Mouse (Mus musculus) urinary bladder, postnatal 4 days (tissue): ENCODE results near the gene Dtx1.

ENCODE experiments used
- DNase-seq, 2 experiments: peaks; one replicate each; pipeline ENCODE4 v3.0.0; 2021 to 2022; ENCODE audit warnings: low spot score in 2 of 2

Dtx1 gene

DNA sequence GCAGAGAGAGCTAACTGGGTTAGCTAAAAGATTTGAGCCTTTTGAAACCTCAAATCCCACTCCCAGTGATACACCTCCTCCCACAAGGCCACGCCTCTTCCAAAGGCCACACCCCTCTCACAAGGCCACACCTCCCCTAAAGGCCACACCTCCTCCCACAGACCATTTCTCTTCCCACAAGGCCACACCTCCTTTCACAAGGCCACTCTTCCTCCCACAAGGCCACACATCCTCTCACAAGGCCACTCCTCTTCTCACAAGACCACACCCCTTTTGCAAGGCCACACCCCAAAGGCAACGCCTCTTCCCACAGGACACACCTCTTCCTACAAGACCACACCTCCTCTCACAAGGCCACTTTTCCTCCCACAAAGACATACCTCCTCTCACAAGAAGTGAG is 34.2 kb downstream of the Dtx1 start:
- DNase-seq = no peak

DNA sequence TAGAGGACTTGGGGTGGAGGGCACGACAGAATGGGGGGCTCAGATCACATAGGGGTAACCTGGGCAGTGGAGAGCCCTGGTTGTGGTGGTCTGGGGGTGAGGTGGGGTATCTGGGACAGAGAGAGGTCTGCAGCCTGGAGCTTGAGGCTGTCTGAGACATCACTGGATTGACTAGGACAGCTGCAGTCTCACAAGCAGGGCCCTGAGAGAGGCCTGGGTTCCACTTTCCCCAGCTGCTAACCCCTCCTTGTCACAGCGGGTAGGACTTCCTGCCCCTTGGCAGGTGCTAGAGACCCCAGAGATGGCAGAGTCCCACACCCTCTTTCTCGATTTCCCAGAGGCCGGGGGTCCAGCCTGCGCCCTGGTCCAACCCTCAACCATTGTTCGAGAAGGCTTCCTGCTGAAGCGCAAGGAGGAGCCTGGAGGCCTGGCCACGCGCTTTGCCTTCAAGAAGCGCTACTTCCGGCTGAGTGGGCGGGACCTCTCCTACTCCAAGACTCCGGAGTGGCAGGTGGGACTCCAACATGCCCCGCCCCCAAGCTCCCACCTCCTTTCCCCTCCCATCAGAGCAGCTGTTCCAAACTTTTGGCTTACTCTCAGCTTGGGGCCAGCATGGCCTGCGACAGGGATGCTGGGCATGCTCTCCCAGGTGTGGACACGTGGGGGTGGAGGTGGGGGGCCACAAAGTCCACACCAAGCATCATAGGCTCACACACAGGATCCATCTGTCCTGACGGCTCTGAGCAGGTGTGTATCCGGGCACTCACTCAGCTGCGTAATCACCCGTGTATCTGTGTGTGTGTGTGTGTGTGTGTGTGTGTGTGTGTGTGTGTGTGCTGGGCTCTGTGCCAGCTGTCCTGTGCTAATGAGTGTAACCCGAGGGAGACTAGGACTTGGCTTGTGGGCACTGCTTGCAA is 37.2 kb downstream of the Dtx1 start:
- no peak for DNase-seq

- no peak for DNase-seq
Observed at GRCm38 (mm10) chr5:120673626-120674025, 38.1 kb downstream of the Dtx1 start.

- DNase-seq = no peak
Observed at GRCm38 (mm10) chr5:120671865-120672264, 39.9 kb downstream of the Dtx1 start.

GRCm38 (mm10) chr5:120670132-120670531 is 41.6 kb downstream of the Dtx1 start:
- no peak for DNase-seq

- no peak for DNase-seq
Observed at GRCm38 (mm10) chr5:120668761-120669160, 43.0 kb downstream of the Dtx1 start.

DNA sequence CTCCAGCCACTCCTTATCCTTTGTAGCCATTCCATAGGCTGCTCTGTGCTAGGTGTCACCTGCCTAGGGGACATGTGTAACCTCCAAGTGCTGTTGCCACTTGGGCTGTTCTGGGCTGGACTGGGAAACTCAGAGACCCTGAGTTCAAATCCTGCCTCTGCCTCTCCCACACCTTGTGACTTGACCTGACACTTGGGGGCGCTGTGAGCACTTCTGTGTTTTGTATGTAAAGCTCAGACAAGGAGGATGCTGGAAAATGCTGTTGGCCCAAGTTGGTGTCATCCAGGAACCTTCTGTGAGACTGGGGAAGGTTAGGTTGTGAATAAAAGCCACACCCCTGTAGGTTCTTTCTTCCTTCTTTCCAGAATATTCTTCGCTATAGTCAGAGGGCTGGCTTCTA is 46.8 kb downstream of the Dtx1 start:
- no peak for DNase-seq

DNA sequence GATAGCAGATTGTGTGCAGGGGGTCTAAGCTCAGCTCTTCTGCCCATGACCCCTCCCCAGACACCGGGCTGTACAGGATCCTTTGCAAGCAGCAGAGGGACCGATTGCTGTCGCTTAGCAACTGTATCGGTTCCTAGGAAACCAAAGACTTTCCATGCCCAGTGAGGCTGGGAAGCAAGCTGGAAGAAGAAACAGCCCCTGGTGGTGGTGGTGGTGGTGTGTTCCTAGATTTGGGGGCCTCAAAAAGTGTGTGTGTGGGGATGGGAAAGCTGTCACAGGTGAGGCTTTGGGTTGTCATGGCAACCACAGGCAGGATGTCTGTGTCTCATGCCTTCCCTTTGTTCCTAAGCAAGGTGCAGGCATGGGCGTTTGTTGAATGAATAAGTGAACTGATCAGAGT is 50.9 kb downstream of the Dtx1 start:
- DNase-seq = no peak

- no peak for DNase-seq
Observed at GRCm38 (mm10) chr5:120656281-120656751, 55.4 kb downstream of the Dtx1 start.

DNA sequence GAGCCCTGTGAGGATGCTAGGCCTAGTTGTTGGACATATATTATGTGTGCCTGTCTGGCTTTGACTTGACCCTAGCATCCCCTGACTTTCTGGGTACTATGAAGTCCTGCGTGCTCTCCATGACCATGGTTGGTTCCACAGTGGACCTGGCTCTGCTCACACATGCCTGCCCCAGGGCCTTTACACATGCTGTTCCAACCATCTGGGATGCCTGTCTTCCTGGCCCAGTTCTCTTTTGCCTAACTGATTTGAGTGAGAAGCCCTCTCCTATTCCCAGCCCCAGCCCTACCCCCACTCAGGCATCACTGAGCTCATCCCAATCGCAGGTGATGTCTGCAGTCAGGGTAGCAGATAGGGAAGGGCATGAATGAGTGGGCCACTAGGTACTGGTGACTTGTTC is 57.9 kb downstream of the Dtx1 start:
- DNase-seq = no peak

DNA sequence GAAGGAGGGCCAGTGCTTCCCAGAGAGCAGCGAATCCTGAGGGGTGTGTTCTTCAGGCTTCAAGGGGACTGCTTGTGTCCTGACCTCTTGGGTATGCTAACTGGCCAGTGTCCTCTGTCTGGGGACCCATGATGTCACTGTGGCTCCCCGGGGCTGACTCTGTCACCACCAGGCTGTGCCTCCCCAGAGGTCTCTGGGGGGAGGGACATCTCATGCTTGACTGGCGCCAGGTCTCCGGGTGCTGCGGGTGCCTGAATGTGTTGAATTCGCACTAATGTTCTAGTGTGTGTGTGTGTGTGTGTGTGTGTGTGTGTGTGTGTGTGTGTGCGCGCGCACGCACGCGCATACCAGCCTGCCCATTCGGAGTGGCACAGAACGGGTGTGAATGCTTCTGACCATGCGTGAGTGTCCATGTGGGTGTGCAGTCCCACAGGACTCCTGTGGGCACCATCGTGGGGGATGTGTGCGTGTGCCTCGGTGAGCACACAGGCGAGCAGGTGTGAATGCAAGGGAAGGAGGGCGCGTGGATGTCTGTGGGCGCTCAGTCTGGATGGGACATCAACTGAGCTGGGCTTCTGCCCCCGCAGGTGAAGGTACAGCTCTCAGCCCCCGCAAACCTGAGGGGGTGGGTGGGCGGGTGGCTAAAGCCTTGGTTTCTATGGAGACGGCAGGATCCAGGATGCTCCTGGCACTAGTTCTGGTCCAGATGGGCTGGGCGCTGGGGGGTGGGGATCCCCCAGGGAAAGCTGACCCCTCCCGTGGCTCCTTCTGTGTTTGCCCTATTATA is 58.6 kb downstream of the Dtx1 start:
- no peak for DNase-seq

GRCm38 (mm10) chr5:120651230-120651629 is 60.5 kb downstream of the Dtx1 start:
- DNase-seq = no peak

DNA sequence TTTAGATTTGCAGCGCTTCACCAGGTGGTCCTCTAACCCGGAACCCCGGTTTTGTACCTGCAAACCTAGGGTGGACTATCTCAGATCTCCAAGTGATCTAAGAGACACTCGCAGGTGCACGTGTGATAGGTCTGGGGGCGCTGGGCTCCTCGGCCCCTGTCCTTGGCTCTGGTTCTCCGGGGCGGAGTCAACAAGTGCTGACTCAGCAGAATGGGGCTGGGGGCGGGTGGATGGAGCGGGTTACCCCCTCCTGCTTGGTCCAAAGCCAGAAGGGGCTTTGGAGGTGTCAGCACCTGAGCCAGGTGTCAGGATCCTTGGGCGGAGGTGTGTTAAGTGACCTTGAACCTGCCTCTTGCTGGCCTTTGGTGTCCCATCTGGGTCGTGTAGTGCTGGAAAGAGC is 61.8 kb downstream of the Dtx1 start:
- no peak for DNase-seq

DNA sequence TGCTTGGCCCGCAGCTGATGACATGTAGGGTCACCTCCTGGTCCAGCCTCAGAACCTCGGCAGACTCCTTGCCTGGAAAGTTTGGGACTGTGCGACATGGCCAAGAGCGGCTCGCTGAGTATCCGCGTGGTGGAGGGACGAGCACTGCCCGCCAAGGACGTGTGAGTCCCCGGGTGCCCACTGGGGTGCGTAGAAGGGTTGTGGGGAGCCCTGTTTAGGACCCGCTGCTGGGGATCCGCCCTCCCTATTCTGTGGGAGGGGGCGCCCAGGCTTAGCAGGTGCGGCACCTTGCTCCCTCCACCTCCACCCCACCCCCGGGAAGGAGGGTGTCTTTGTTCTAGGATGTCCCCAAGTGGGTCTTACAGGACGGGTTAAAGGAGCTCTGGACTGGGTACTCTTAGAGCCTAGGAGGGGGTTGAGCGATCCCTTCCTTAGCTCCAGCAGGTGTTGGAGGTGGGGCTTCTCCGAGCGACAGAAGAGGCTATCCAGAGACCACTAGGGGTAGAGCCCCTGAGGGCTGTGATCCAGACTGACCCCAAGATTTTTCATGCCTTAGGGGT is 62.3 kb downstream of the Dtx1 start:
- no peak for DNase-seq

- no peak for DNase-seq
Observed at GRCm38 (mm10) chr5:120648569-120649373, 63.0 kb downstream of the Dtx1 start, which contains the start of gene Rasal1. Gene Rasal1, plus strand, starts transcription at chr5:120648812.

- no peak for DNase-seq
Observed at GRCm38 (mm10) chr5:120647814-120648491, 63.8 kb downstream of the Dtx1 start.

- no peak for DNase-seq
Observed at GRCm38 (mm10) chr5:120647361-120647760, 64.4 kb downstream of the Dtx1 start.

GRCm38 (mm10) chr5:120645851-120646250 is 65.9 kb downstream of the Dtx1 start:
- DNase-seq = no peak

- DNase-seq = no peak
Observed at GRCm38 (mm10) chr5:120644227-120644626, 67.5 kb downstream of the Dtx1 start.

GRCm38 (mm10) chr5:120643365-120644085 is 68.2 kb downstream of the Dtx1 start:
- no peak for DNase-seq
